Mouse (Mus musculus) heart, embryonic 12.5 days (tissue): ENCODE data around the gene Flnb. TPM values are rescaled to one million over a fixed set of nuclear protein-coding genes. Genes with fewer than 3 reads are reported as not detected.
A peak's percentile ranks its signal among the peaks of the same experiment; 100 is the strongest.

ENCODE experiments used
- ATAC-seq: fragments of 200-750 bp; cut with Nextera tagmentation; 2 replicates; pipeline ENCODE4 v1.8.0; 2017; ENCODE audit warnings: moderate TSS enrichment, moderate library complexity; ENCODE audit not compliant: insufficient number of reproducible peaks, low FRiP score
- H3K27ac ChIP-seq: fragments of 300-500 bp; sonication (generic); 2 replicates; pipeline ENCODE4 v1.5.1; 2016; ENCODE audit warnings: mild to moderate bottlenecking, moderate library complexity; ENCODE audit not compliant: poor library complexity, severe bottlenecking
- H3K27me3 ChIP-seq: fragments of 300-500 bp; sonication (generic); replicated peaks from 2 replicates; pipeline ENCODE4 v1.6.1; 2016; ENCODE audit warnings: mild to moderate bottlenecking, moderate library complexity
- H3K36me3 ChIP-seq: fragments of 300-500 bp; sonication (generic); 2 replicates; pipeline ENCODE4 v1.6.1; 2016; ENCODE audit warnings: mild to moderate bottlenecking, moderate library complexity
- H3K4me1 ChIP-seq: fragments of 300-500 bp; sonication (generic); replicated peaks from 2 replicates; pipeline ENCODE4 v1.6.1; 2016; ENCODE audit warnings: mild to moderate bottlenecking
- H3K4me2 ChIP-seq: fragments of 300-500 bp; sonication (generic); 2 replicates; pipeline ENCODE4 v1.6.1; 2016; ENCODE audit warnings: mild to moderate bottlenecking, moderate library complexity
- H3K4me3 ChIP-seq: fragments of 300-500 bp; sonication (generic); 2 replicates; pipeline ENCODE4 v1.5.1; 2016; ENCODE audit warnings: mild to moderate bottlenecking
- H3K9ac ChIP-seq: fragments of 300-500 bp; sonication (generic); 2 replicates; pipeline ENCODE4 v1.6.1; 2016; ENCODE audit warnings: mild to moderate bottlenecking, moderate library complexity
- H3K9me3 ChIP-seq: fragments of 300-500 bp; sonication (generic); replicated peaks from 2 replicates; pipeline ENCODE4 v1.6.1; 2016; ENCODE audit warnings: mild to moderate bottlenecking, moderate library complexity
- WGBS: fragments of 180-500 bp; shearing (Covaris S2); methylation state at CpG from one replicate; pipeline ENCODE4 v1.1.7; 2016; 5-methylcytosine and 5-hydroxymethylcytosine counted together
- polyA plus RNA-seq: library from polyadenylated mRNA; unstranded; fragments of >200 nt; fragmentation: Nextera tagmentation; extraction: Ambion mirVana; gene quantifications from 2 replicates; pipeline ENCODE4 v1.2.1, GENCODE M21; 2016

Gene Flnb
- polyA plus RNA-seq, 1 experiment from 2014 or later, result 15.1 TPM

GRCm38 (mm10) chr14:7945261-7945660 is 127.5 kb downstream of the Flnb start:
- WGBS, result 58% methylated on average over 5 of the region's 5 CpGs
- no peak for ATAC-seq
- H3K4me2 ChIP-seq, result no peak overlapping the region
- no peaks in the 10 kb centered on the region for H3K27me3 ChIP-seq
- no peak overlapping the region for H3K9ac ChIP-seq
- no peak overlapping the region for H3K27ac ChIP-seq
- H3K9me3 ChIP-seq, result no peaks in the 10 kb centered on the region
- H3K4me1 ChIP-seq, result peaks cover 38% of the 10 kb centered on the region
- H3K36me3 ChIP-seq, result peaks cover 65% of the 10 kb centered on the region
- H3K4me3 ChIP-seq, result no peak overlapping the region

DNA sequence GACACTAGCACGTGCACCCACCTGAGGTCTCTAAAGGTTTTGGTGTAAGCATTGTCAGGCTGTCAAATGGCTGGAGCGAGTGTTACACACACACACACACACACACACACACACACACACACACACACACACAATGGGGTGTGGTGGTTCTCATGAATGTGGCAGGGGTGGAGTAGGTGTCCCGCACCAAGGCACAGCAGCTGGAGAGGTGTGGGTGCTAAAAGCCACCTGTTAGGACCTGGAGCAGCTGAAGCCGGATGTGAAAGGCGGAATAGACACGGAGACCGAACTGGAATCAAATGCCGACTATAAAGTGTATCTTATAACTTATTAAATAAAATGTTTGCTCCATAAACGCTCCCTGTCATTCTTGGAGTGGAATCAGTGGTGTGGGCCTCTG is 133.5 kb downstream of the Flnb start:
- Histone ChIP-seq H3K27ac (no peak overlapping the region), H3K4me3 (no peak overlapping the region)

DNA sequence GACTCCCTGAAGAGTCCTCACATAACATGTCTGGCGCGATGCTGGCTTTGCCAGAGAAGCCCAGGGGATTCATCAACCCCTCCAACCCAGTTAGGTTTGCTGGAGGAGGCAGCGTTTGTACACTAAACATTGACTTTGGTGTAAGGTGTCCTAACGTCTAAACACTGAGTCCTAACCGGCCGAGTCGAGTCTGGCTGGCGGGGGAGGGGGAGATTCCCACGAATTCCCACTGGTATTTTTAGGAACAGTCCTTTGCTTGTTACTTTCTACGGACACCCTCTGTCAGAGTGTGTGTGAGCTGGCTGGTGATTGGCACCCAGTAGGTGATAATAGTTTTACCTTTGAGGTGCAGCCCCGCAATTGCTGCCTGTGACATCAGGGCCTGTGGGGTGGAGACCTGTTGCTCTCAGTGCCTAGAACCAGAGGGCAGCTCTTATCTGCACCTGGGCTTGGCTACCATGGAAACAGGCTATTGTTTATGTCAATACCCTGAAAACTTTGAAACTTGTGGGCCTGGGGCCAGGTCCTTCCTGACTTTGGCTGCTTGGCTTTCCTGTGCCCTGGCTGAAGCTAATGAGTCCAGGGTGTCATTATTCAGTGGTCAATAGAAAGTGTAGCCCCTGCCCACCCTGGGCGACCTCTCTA is 135.0 kb downstream of the Flnb start:
- H3K36me3 ChIP-seq, result peaks cover 37% of the 10 kb centered on the region
- peak overlapping the region; percentile 26 for H3K4me2 ChIP-seq
- no peak overlapping the region for H3K9ac ChIP-seq
- H3K4me3 ChIP-seq, result no peak overlapping the region
- WGBS, result 6% methylated on average over 12 of the region's 12 CpGs
- peak overlapping the region; percentile 86 for H3K27ac ChIP-seq
- H3K4me1 ChIP-seq, result peaks cover 50% of the 10 kb centered on the region
- H3K9me3 ChIP-seq, result no peaks in the 10 kb centered on the region
- H3K27me3 ChIP-seq, result no peaks in the 10 kb centered on the region
- ATAC-seq, result peak; percentile 73

More for the DNA sequence above, 133.5 kb downstream of the Flnb start:
- peaks cover 37% of the 10 kb centered on the region for H3K4me1 ChIP-seq
- ATAC-seq, result no peak
- H3K27me3 ChIP-seq, result no peaks in the 10 kb centered on the region
- peaks cover 37% of the 10 kb centered on the region for H3K36me3 ChIP-seq
- 91% methylated on average over 9 of the region's 9 CpGs for WGBS
- H3K9ac ChIP-seq, result no peak overlapping the region
- H3K4me2 ChIP-seq, result no peak overlapping the region
- H3K9me3 ChIP-seq, result no peaks in the 10 kb centered on the region

GRCm38 (mm10) chr14:7954071-7954471 is 136.3 kb downstream of the Flnb start:
- H3K9me3 ChIP-seq, result no peaks in the 10 kb centered on the region

DNA sequence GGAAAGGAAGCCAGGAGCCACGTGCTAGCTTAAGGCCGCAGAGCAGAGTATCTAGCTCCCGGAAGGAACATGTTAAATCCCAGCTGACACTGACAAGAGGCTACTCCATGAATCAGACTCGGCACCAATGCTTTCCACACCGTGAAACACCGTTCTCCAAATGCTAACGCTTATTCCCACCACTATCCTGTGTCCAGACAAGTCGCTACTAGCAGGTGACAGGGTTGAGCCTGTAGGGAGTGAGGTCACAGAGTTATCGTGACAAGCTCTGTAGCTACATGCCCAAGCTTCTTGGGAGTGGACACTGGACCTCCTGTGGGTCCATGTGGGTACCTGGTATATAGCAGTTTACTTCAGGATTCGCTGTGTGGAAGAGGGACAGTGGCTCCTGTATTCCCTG is 138.7 kb downstream of the Flnb start:
- ATAC-seq, result no peak
- Histone ChIP-seq H3K4me3 (no peak overlapping the region), H3K9ac (no peak overlapping the region), H3K4me2 (no peak overlapping the region), H3K27me3 (no peaks in the 10 kb centered on the region), H3K9me3 (no peaks in the 10 kb centered on the region), H3K36me3 (peaks cover 2% of the 10 kb centered on the region; the same call in 1 of the 2 replicates), H3K27ac (no peak overlapping the region), H3K4me1 (peaks cover 58% of the 10 kb centered on the region)
- WGBS, result 61% methylated on average over 10 of the region's 10 CpGs

More at GRCm38 (mm10) chr14:7954071-7954471, 136.3 kb downstream of the Flnb start:
- WGBS, result 31% methylated on average over 6 of the region's 6 CpGs
- 0 out of 2 replicates have a peak overlapping the region, but pooled peaks have one; percentile 30 for H3K27ac ChIP-seq
- no peak overlapping the region for H3K4me3 ChIP-seq
- peaks cover 50% of the 10 kb centered on the region for H3K4me1 ChIP-seq
- H3K9ac ChIP-seq, result no peak overlapping the region
- no peak overlapping the region for H3K4me2 ChIP-seq
- peaks cover 25% of the 10 kb centered on the region for H3K36me3 ChIP-seq
- 0 out of 2 replicates have a peak, but pooled peaks have one; percentile 22 for ATAC-seq
- no peaks in the 10 kb centered on the region for H3K27me3 ChIP-seq

GRCm38 (mm10) chr14:7957049-7957448 is 139.3 kb downstream of the Flnb start, which contains the start of gene Gm45521:
Gene Gm45521 (plus strand): TSS chr14:7957288.
- no peaks in the 10 kb centered on the region for H3K9me3 ChIP-seq
- H3K4me1 ChIP-seq, result peaks cover 58% of the 10 kb centered on the region
- no peaks in the 10 kb centered on the region for H3K27me3 ChIP-seq
- 55% methylated on average over 9 of the region's 9 CpGs for WGBS
- no peak within 1 kb of the TSS for H3K27ac ChIP-seq
- no peaks in the 10 kb centered on the region for H3K36me3 ChIP-seq
- H3K4me2 ChIP-seq, result no peak within 1 kb of the TSS
- no peak within 1 kb of the TSS for H3K4me3 ChIP-seq
- H3K9ac ChIP-seq, result no peak within 1 kb of the TSS
- ATAC-seq, result no peak

- H3K4me2 ChIP-seq, result no peak overlapping the region
- no peaks in the 10 kb centered on the region for H3K9me3 ChIP-seq
- no peaks in the 10 kb centered on the region for H3K36me3 ChIP-seq
- no peaks in the 10 kb centered on the region for H3K27me3 ChIP-seq
- 58% methylated on average over 11 of the region's 11 CpGs for WGBS
- no peak overlapping the region for H3K4me3 ChIP-seq
- no peak overlapping the region for H3K27ac ChIP-seq
- H3K4me1 ChIP-seq, result peaks cover 27% of the 10 kb centered on the region
- no peak for ATAC-seq
- no peak overlapping the region for H3K9ac ChIP-seq
Observed at GRCm38 (mm10) chr14:7960616-7961015, 142.9 kb downstream of the Flnb start.

GRCm38 (mm10) chr14:7961714-7962113 is 144.0 kb downstream of the Flnb start:
- Histone ChIP-seq H3K4me2 (no peak overlapping the region), H3K4me1 (peaks cover 23% of the 10 kb centered on the region), H3K4me3 (no peak overlapping the region), H3K9me3 (no peaks in the 10 kb centered on the region), H3K27ac (no peak overlapping the region), H3K9ac (no peak overlapping the region), H3K27me3 (no peaks in the 10 kb centered on the region), H3K36me3 (no peaks in the 10 kb centered on the region)
- ATAC-seq, result no peak
- 46% methylated on average over 5 of the region's 5 CpGs for WGBS

DNA sequence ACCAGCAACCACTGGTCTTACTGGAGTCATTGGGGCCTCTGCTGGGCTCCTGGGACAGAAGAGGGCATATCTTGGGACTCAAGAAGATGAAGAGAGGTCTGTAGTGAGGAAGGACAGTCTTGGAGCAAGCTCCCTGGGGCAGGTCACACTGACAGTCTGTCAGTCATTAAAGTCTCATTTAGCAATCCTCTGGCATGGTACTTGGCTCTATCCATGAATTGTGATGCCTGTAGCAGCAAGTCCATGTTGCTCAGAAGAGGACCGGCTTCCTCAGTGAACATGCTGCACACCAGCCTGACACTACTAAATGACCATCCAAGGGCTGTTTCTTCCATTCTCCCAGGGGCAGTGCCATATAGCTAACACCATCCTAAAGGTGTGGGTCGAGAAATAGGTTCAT is 144.9 kb downstream of the Flnb start:
- Histone ChIP-seq H3K4me2 (no peak overlapping the region), H3K9ac (no peak overlapping the region), H3K9me3 (no peaks in the 10 kb centered on the region), H3K27me3 (no peaks in the 10 kb centered on the region), H3K4me3 (no peak overlapping the region), H3K36me3 (no peaks in the 10 kb centered on the region), H3K4me1 (peaks cover 14% of the 10 kb centered on the region), H3K27ac (no peak overlapping the region)
- WGBS, result 71% methylated on average over 2 of the region's 2 CpGs
- ATAC-seq, result no peak

- Histone ChIP-seq H3K4me2 (no peak overlapping the region), H3K4me3 (no peak overlapping the region)
- 53% methylated on average over 7 of the region's 7 CpGs for WGBS
Observed at GRCm38 (mm10) chr14:7963160-7963559, 145.4 kb downstream of the Flnb start.

DNA sequence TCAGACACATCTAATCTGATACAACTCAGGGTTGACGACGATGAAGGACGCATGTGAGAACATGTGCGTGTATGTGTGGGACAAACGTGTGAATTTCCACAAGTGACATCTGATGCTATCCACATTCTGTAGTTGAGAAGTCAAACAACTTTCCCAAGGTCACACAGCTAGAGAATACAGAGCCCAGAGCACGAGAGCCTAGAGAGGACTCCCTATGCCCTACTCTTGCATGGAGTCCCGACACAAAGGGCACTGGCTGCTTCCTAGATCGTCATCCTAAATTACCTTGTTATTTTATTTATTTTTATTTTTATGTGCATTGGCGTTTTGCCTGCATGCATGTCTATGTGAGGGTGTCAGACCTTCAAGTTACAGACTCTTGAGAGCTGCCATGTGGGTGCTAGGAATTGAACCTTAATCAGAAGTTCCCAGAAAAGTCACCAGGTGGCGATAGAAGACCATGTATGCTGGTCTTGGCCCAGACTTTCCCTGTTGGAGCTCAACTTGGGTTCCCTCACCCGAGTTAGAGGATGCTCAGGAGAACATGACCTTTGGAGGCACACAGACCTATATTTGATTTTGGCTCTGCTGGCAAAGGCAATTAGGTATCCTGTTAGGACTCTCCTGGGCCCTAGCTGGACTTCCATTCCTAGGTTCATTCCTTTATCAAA is 146.6 kb downstream of the Flnb start:
- Histone ChIP-seq H3K9ac (no peak overlapping the region), H3K9me3 (no peaks in the 10 kb centered on the region), H3K36me3 (no peaks in the 10 kb centered on the region), H3K4me1 (peaks cover 13% of the 10 kb centered on the region), H3K27ac (no peak overlapping the region), H3K4me3 (no peak overlapping the region), H3K4me2 (no peak overlapping the region), H3K27me3 (no peaks in the 10 kb centered on the region)
- ATAC-seq, result 0 out of 2 replicates have a peak, but pooled peaks have one; percentile 33
- 53% methylated on average over 11 of the region's 11 CpGs for WGBS

More at GRCm38 (mm10) chr14:7963160-7963559, 145.4 kb downstream of the Flnb start:
- H3K27me3 ChIP-seq, result no peaks in the 10 kb centered on the region
- H3K4me1 ChIP-seq, result peaks cover 13% of the 10 kb centered on the region
- no peak overlapping the region for H3K9ac ChIP-seq
- no peaks in the 10 kb centered on the region for H3K36me3 ChIP-seq
- no peak for ATAC-seq
- H3K9me3 ChIP-seq, result no peaks in the 10 kb centered on the region
- H3K27ac ChIP-seq, result no peak overlapping the region
